Mouse (Mus musculus): Measurements from ENCODE around the gene Zc3h12a.

DNA sequence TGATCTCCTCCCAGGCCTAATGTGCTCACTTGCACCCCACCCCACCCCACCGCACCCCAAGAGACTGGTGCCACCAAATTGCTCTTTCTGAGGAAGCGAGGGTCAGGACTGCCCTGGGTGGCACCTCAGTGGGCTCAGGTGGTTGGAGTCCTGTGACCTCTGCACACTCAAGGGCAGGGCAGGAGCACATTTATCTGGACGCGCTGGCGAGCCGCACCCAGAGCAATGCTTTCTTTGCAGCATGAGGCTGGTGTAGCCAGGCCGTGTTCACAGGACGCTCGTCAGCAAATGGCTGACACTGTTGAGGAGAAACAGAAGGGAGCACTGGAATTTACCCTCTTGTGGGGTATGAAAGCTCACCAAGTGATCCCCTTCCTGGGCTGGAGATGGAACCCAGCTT, 22.3 kb downstream of the Zc3h12a start:
- no peak for TF ChIP-seq POLR2A (IDR thresholded peaks at IDR 0.05; ENCODE audit: control insufficient read depth, extremely low read depth, insufficient read depth, low read length, poor library complexity)
- no peak for TF ChIP-seq CTCF (IDR thresholded peaks at IDR 0.05; ENCODE audit: borderline replicate concordance, control insufficient read depth, extremely low read depth, insufficient read depth, low read length, poor library complexity)
